Mouse (Mus musculus) common myeloid progenitor, adult 5-6 weeks (primary cell): ENCODE results near the gene Cited4. TPM values are rescaled to one million over a fixed set of nuclear protein-coding genes. Genes with fewer than 3 reads are reported as not detected.

ENCODE experiments used
- total RNA-seq: library from RNA; stranded (forward); fragments of 200-1000, 187-1606 nt; gene quantifications from 2 replicates; pipeline ENCODE4 v1.2.3, GENCODE M21; 2017

Gene Cited4
- total RNA-seq, 1 experiment from 2014 or later: 5.3 TPM

Other genes with a start within 250 kb of the Cited4 start
- 0.18 TPM in 1 of 2 replicates, not detected in the other for gene Slfnl1, start 134.3 kb upstream of the Cited4 start, total RNA-seq
- 62.3 and 62.4 TPM in 2 replicates for gene Ctps, start 96.3 kb upstream of the Cited4 start, total RNA-seq
- not detected in 2 replicates for gene Gm8439, start 77.8 kb upstream of the Cited4 start, total RNA-seq
- not detected in 2 replicates for gene Kcnq4, start 82.0 kb downstream of the Cited4 start, total RNA-seq
- 51.2 and 73.2 TPM in 2 replicates for gene Nfyc, start 165.0 kb downstream of the Cited4 start, total RNA-seq
- gene Rims3, start 188.2 kb downstream of the Cited4 start, total RNA-seq: 0.05 and 0.19 TPM in 2 replicates